Mouse (Mus musculus) layer of hippocampus, adult 9-10 months (tissue): ENCODE data around the gene Marco.

Experiments used
- DNase-seq: peaks from one replicate; pipeline ENCODE4 v3.0.0; 2022; ENCODE audit warnings: low spot score

Marco gene

GRCm38 (mm10) chr1:120504924-120505323 is at the start of gene Marco:
Gene Marco (minus strand): TSS chr1:120505024.
- DNase-seq, result no peak

- DNase-seq, result no peak
These were observed 34.7 kb upstream of the Marco start for GRCm38 (mm10) chr1:120539506-120540029.

GRCm38 (mm10) chr1:120536998-120537397 is 32.2 kb upstream of the Marco start:
- no peak for DNase-seq

GRCm38 (mm10) chr1:120535919-120536318 is 31.1 kb upstream of the Marco start:
- no peak for DNase-seq

GRCm38 (mm10) chr1:120532321-120532916 is 27.6 kb upstream of the Marco start:
- DNase-seq, result no peak

GRCm38 (mm10) chr1:120531770-120532169 is 26.9 kb upstream of the Marco start:
- no peak for DNase-seq

GRCm38 (mm10) chr1:120529881-120530280 is 25.1 kb upstream of the Marco start:
- DNase-seq, result no peak

GRCm38 (mm10) chr1:120517618-120518017 is 12.8 kb upstream of the Marco start:
- DNase-seq, result no peak

GRCm38 (mm10) chr1:120510311-120510710 is 5.5 kb upstream of the Marco start:
- DNase-seq, result no peak

GRCm38 (mm10) chr1:120508976-120509375 is 4.2 kb upstream of the Marco start:
- no peak for DNase-seq

- DNase-seq, result no peak
These were observed 646 bp downstream of the Marco start for GRCm38 (mm10) chr1:120504046-120504710.

- no peak for DNase-seq
These were observed 3.3 kb downstream of the Marco start for GRCm38 (mm10) chr1:120501496-120501895.

- no peak for DNase-seq
These were observed 6.8 kb downstream of the Marco start for GRCm38 (mm10) chr1:120498036-120498435.

GRCm38 (mm10) chr1:120480937-120481336 is 23.9 kb downstream of the Marco start:
- no peak for DNase-seq

- DNase-seq, result no peak
These were observed 30.0 kb downstream of the Marco start for GRCm38 (mm10) chr1:120474825-120475224.

- no peak for DNase-seq
These were observed 35.9 kb downstream of the Marco start for GRCm38 (mm10) chr1:120468891-120469290.

- no peak for DNase-seq
These were observed 37.5 kb downstream of the Marco start for GRCm38 (mm10) chr1:120467323-120467722.

- DNase-seq, result no peak
These were observed 38.1 kb downstream of the Marco start for GRCm38 (mm10) chr1:120466751-120467150.

GRCm38 (mm10) chr1:120459032-120459431 is 45.8 kb downstream of the Marco start:
- no peak for DNase-seq

GRCm38 (mm10) chr1:120458524-120458923 is 46.3 kb downstream of the Marco start:
- no peak for DNase-seq

GRCm38 (mm10) chr1:120451486-120452270 is 53.1 kb downstream of the Marco start:
- DNase-seq, result no peak

- DNase-seq, result no peak
These were observed 55.2 kb downstream of the Marco start for GRCm38 (mm10) chr1:120449662-120450061.

- DNase-seq, result no peak
These were observed 61.6 kb downstream of the Marco start for GRCm38 (mm10) chr1:120443228-120443639.
